17 mouse cellular contexts compared by ENCODE assay signal in genomic region chr13:42253821-42254220, GRCm38 (mm10). TPM values are rescaled to one million over a fixed set of nuclear protein-coding genes. Genes with fewer than 3 reads are reported as not detected.
DNase-seq lines count a peak whose midpoint lies in the region; ATAC-seq and TF ChIP-seq lines count a peak whose summit lies in the region.
"Had no signal": no experiment of that assay in that cellular context is flagged by ENCODE, and none has a peak within 500 bp of the region (broad histone marks: within the 10 kb centered on the region; RNA-seq: fewer than 3 reads in every experiment).

No protein-coding gene starts in this region.

- no peak overlapping the region for H3K9ac ChIP-seq in midbrain, embryonic 13.5 days (replicated peaks)
- H3K9ac ChIP-seq: embryonic facial prominence, embryonic 12.5 days; forebrain, embryonic 15.5 days; heart, embryonic 12.5 days; hindbrain, embryonic 12.5 days had no signal

- WGBS in macrophage (ENCODE audit: missing documents) = 2% methylated on average over 5 of the region's 5 CpGs
- WGBS in small intestine, adult 2 months = 20% methylated on average over 5 of the region's 5 CpGs
- WGBS in midbrain, embryonic 13.5 days = 88% methylated on average over 5 of the region's 5 CpGs

- H3K4me2 ChIP-seq in midbrain, embryonic 13.5 days (replicated peaks) = no peak overlapping the region
- H3K4me2 ChIP-seq: embryonic facial prominence, embryonic 12.5 days; forebrain, embryonic 15.5 days; heart, embryonic 12.5 days; hindbrain, embryonic 12.5 days had no signal

- no peak for TF ChIP-seq POLR2A in small intestine, adult 2 months (IDR thresholded peaks at IDR 0.05; ENCODE audit: low read depth, low read length)

- no peaks in the 10 kb centered on the region for H3K36me3 ChIP-seq in macrophage (ENCODE audit: inconsistent target)
- H3K36me3 ChIP-seq in small intestine, adult 2 months (ENCODE audit: control insufficient read depth, insufficient read depth, low read length) = no peaks in the 10 kb centered on the region
- no peaks in the 10 kb centered on the region for H3K36me3 ChIP-seq in midbrain, embryonic 13.5 days
- H3K36me3 ChIP-seq: embryonic facial prominence, embryonic 12.5 days; forebrain, embryonic 15.5 days; heart, embryonic 12.5 days; hindbrain, embryonic 12.5 days had no signal

- no peaks in the 10 kb centered on the region for H3K9me3 ChIP-seq in midbrain, embryonic 13.5 days
- H3K9me3 ChIP-seq: embryonic facial prominence, embryonic 12.5 days; forebrain, embryonic 15.5 days; hindbrain, embryonic 12.5 days had no signal

- no peaks in the 10 kb centered on the region for H3K4me1 ChIP-seq in small intestine, adult 2 months (ENCODE audit: control insufficient read depth, insufficient read depth, insufficient read length, low read length)
- H3K4me1 ChIP-seq in midbrain, embryonic 13.5 days (replicated peaks) = no peaks in the 10 kb centered on the region
- H3K4me1 ChIP-seq: embryonic facial prominence, embryonic 12.5 days; forebrain, embryonic 15.5 days; hindbrain, embryonic 12.5 days had no signal

- no peaks in the 10 kb centered on the region for H3K27me3 ChIP-seq in small intestine, adult 2 months (ENCODE audit: control insufficient read depth, insufficient read depth, low read length)
- no peaks in the 10 kb centered on the region for H3K27me3 ChIP-seq in midbrain, embryonic 13.5 days
- H3K27me3 ChIP-seq: embryonic facial prominence, embryonic 12.5 days; forebrain, embryonic 15.5 days; heart, embryonic 12.5 days; hindbrain, embryonic 12.5 days had no signal

- TF ChIP-seq CTCF in small intestine, adult 2 months (IDR thresholded peaks at IDR 0.05; ENCODE audit: extremely low read depth, insufficient read length, insufficient replicate concordance, low read depth, low read length) = no peak

- intact Hi-C loops in heart, postnatal 36 days (cut with DNase I) = no loop called here

- H3K27ac ChIP-seq in macrophage = 0 out of 2 replicates have a peak overlapping the region, but pooled peaks have one; percentile 12
- H3K27ac ChIP-seq in small intestine, adult 2 months (ENCODE audit: insufficient read depth, low read depth, low read length) = 0 out of 2 replicates have a peak overlapping the region, but pooled peaks have one; percentile 0
- no peak overlapping the region for H3K27ac ChIP-seq in midbrain, embryonic 13.5 days
- H3K27ac ChIP-seq: embryonic facial prominence, embryonic 12.5 days; forebrain, embryonic 15.5 days; heart, adult 2 months; hindbrain, embryonic 12.5 days had no signal

- peak; percentile 24 for DNase-seq in lung, postnatal 36 days
- no peak for DNase-seq in lung, postnatal 14 days
- DNase-seq in heart, postnatal 36 days = no peak
- DNase-seq: adrenal gland, adult 2 months; adrenal gland, postnatal 25 days; cerebellum, adult 2 months; cerebellum, postnatal 10 days; gastrocnemius, postnatal 10 days; heart, adult 2 months had no signal

- H3K79me2 ChIP-seq in macrophage (ENCODE audit: inconsistent target) = no peaks in the 10 kb centered on the region

- no peak for ATAC-seq in midbrain, embryonic 13.5 days
- ATAC-seq: forebrain, embryonic 15.5 days; hindbrain, embryonic 16.5 days had no signal

- no peak overlapping the region for H3K4me3 ChIP-seq in macrophage (ENCODE audit: inconsistent target)
- H3K4me3 ChIP-seq in small intestine, adult 2 months (ENCODE audit: low read depth, low read length) = no peak overlapping the region
- H3K4me3 ChIP-seq in midbrain, embryonic 13.5 days (replicated peaks) = no peak overlapping the region
- H3K4me3 ChIP-seq: embryonic facial prominence, embryonic 12.5 days; forebrain, embryonic 15.5 days; heart, adult 2 months; heart, embryonic 12.5 days; hindbrain, embryonic 12.5 days had no signal

RNA-seq across cellular contexts. Expression of gene Edn1, which starts 47.5 kb away (rescaled TPM):
- 10 to 100 TPM in 7 of 26 experiments, 1 to 10 TPM in 10, under 1 TPM in 3, not detected in 6; 0.71 to 33.7 (median 2.8) TPM for total RNA-seq in macrophage (2018; cell fraction: chromatin; rRNA removed)
- total RNA-seq in macrophage (2018; cell fraction: cytosol; rRNA removed) = 10 to 100 TPM in 8 of 26 experiments, 1 to 10 TPM in 10, under 1 TPM in 7, not detected in 1; 0.13 to 41.7 (median 2.7) TPM
- 100 to 1,000 TPM in 1 of 26 experiments, 10 to 100 TPM in 11, 1 to 10 TPM in 8, under 1 TPM in 5, not detected in 1; 0.54 to 112 (median 8.7) TPM for total RNA-seq in macrophage (2018; cell fraction: nucleus; rRNA removed)
- 0.41 to 0.55 TPM (median 0.44 TPM) in 3 replicates for polyA plus RNA-seq in macrophage (2018)
- 0.48 and 2.4 TPM in 2 replicates for polyA plus RNA-seq in small intestine, adult 2 months (2012; rRNA removed)
- 1 to 10 TPM; 5.3 TPM for total RNA-seq in heart, postnatal 36 days (2021)
- polyA plus RNA-seq in midbrain, embryonic 13.5 days (2015; fragmentation: Nextera tagmentation; extraction: Ambion mirVana) = 1.6 and 2.2 TPM in 2 replicates
